ENCODE assay signal across 19 mouse cellular contexts in the genomic region with DNA sequence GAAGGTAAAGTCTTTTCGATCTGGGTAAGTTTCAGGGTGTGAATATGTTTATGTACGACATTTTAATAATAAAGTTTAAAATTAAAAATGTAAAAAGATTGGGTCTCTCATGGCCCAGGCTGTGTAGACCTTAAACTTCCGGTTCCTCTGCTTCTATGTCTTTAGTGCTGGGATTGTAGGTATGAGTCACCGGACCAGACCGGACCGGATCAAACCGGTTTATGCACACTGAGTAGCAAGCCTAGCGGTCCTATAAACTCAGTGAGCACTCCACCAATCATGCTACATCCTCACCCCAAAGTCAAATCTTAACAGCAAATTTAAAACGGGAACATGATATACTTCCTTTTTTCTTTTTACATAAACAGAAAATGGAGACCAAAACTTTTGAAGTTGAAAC.
A peak's percentile ranks its signal among the peaks of the same experiment; 100 is the strongest.
DNase-seq lines count a peak whose midpoint lies in the region; ATAC-seq and TF ChIP-seq lines count a peak whose summit lies in the region.
"Had no signal": no experiment of that assay in that cellular context is flagged by ENCODE, and none has a peak within 500 bp of the region (broad histone marks: within the 10 kb centered on the region; RNA-seq: fewer than 3 reads in every experiment).

No protein-coding gene starts in this region.

- H3K4me2 ChIP-seq in stomach, postnatal 0 days (replicated peaks; ENCODE audit: low read depth), result no peak overlapping the region
- H3K4me2 ChIP-seq: forebrain, embryonic 13.5 days; liver, embryonic 15.5 days; midbrain, embryonic 15.5 days had no signal

- peak; percentile 18 to 22 for DNase-seq in kidney, postnatal 4 days
- no peak for DNase-seq in kidney, adult 11 months
- DNase-seq in ES-CJ7 (ENCODE audit: low read depth, low spot score), result peak; percentile 58
- DNase-seq in embryonic facial prominence, embryonic 10.5 days (ENCODE audit: low spot score), result peak; percentile 25
- no peak for DNase-seq in stomach, postnatal 0 days (ENCODE audit: low spot score)
- DNase-seq in heart, adult 18-20 months, result no peak
- no peak for DNase-seq in gastrocnemius, postnatal 14 days
- DNase-seq: cerebellum, adult 8-10 months; gastrocnemius, postnatal 25 days; kidney, adult 8-10 months; kidney, postnatal 36 days; layer of hippocampus, adult 9-11 months; lung, postnatal 10 days; thymus, postnatal 25 days had no signal

- no peaks in the 10 kb centered on the region for H3K27me3 ChIP-seq in embryonic facial prominence, embryonic 10.5 days (replicated peaks; ENCODE audit: low read depth, poor library complexity, severe bottlenecking)
- H3K27me3 ChIP-seq in stomach, postnatal 0 days (ENCODE audit: control insufficient read depth, insufficient read depth, low read length), result no peaks in the 10 kb centered on the region
- H3K27me3 ChIP-seq: forebrain, embryonic 13.5 days; liver, embryonic 15.5 days; midbrain, embryonic 15.5 days had no signal

- no peaks in the 10 kb centered on the region for H3K9me3 ChIP-seq in embryonic facial prominence, embryonic 10.5 days
- H3K9me3 ChIP-seq in stomach, postnatal 0 days (ENCODE audit: control insufficient read depth, low read length), result no peaks in the 10 kb centered on the region
- H3K9me3 ChIP-seq: forebrain, embryonic 13.5 days; heart, embryonic 10.5 days; liver, embryonic 15.5 days; midbrain, embryonic 15.5 days had no signal

- ATAC-seq in stomach, postnatal 0 days (ENCODE audit: low FRiP score, low TSS enrichment), result peak; percentile 63; the same call in 1 of the 2 replicates
- ATAC-seq: forebrain, embryonic 13.5 days; midbrain, embryonic 15.5 days had no signal

- H3K36me3 ChIP-seq in embryonic facial prominence, embryonic 10.5 days (replicated peaks), result no peaks in the 10 kb centered on the region
- H3K36me3 ChIP-seq in stomach, postnatal 0 days (ENCODE audit: control insufficient read depth, insufficient read depth, low read length), result no peaks in the 10 kb centered on the region
- H3K36me3 ChIP-seq: heart, embryonic 10.5 days; liver, embryonic 15.5 days; midbrain, embryonic 15.5 days had no signal

- no peak overlapping the region for H3K9ac ChIP-seq in stomach, postnatal 0 days (ENCODE audit: low read length)
- H3K9ac ChIP-seq: forebrain, embryonic 13.5 days; liver, embryonic 15.5 days; midbrain, embryonic 15.5 days had no signal

- TF ChIP-seq CTCF in stomach, postnatal 0 days (IDR thresholded peaks at IDR 0.05; ENCODE audit: low read depth), result no peak

- intact Hi-C loops in gastrocnemius, postnatal 14 days (cut with DNase I; ENCODE audit: low total_unique reads), result no loop called here

- whole genome bisulfite sequencing in embryonic facial prominence, embryonic 10.5 days, result 93% methylated on average over 9 of the region's 9 CpGs
- WGBS in stomach, postnatal 0 days, result 76% methylated on average over 9 of the region's 9 CpGs

- no peak overlapping the region for H3K4me3 ChIP-seq in embryonic facial prominence, embryonic 10.5 days
- no peak overlapping the region for H3K4me3 ChIP-seq in stomach, postnatal 0 days (ENCODE audit: low read depth, low read length)
- H3K4me3 ChIP-seq: forebrain, embryonic 13.5 days; heart, embryonic 10.5 days; liver, embryonic 15.5 days; midbrain, embryonic 15.5 days; myocyte had no signal

- H3K4me1 ChIP-seq in embryonic facial prominence, embryonic 10.5 days, result peaks cover 9% of the 10 kb centered on the region
- no peaks in the 10 kb centered on the region for H3K4me1 ChIP-seq in stomach, postnatal 0 days (replicated peaks; ENCODE audit: control insufficient read depth, insufficient read depth)
- H3K4me1 ChIP-seq: liver, embryonic 15.5 days had no signal

- no peak overlapping the region for H3K27ac ChIP-seq in embryonic facial prominence, embryonic 10.5 days (replicated peaks)
- no peak overlapping the region for H3K27ac ChIP-seq in stomach, postnatal 0 days (replicated peaks)
- H3K27ac ChIP-seq: forebrain, embryonic 13.5 days; heart, embryonic 10.5 days; liver, embryonic 15.5 days; midbrain, embryonic 15.5 days had no signal

- no peak for TF ChIP-seq EP300 in stomach, postnatal 0 days (optimal IDR thresholded peaks at IDR 0.05)

Comparison
In these comparisons a context has a peak if more than half of its experiments do, and no peak if none do; other contexts are left out.
1. DNase-seq: peak in kidney, postnatal 4 days (2 of 2), ES-CJ7 (single experiment) and embryonic facial prominence, embryonic 10.5 days (single experiment); none in kidney, adult 11 months (single experiment), stomach, postnatal 0 days (single experiment), heart, adult 18-20 months (0 of 2) and gastrocnemius, postnatal 14 days (single experiment).